Mouse (Mus musculus): ENCODE measurements around the gene Abcc1. TPM values are rescaled to one million over a fixed set of nuclear protein-coding genes. Genes with fewer than 3 reads are reported as not detected.

The Abcc1 gene
- polyA plus RNA-seq, 1 experiment from 2014 or later: 8.5 TPM

- H3K4me3 ChIP-seq: no peak overlapping the region
- ATAC-seq (ENCODE audit: low read depth): no peak
- no peaks in the 10 kb centered on the region for H3K36me3 ChIP-seq
- H3K27me3 ChIP-seq: no peaks in the 10 kb centered on the region
- no peak overlapping the region for H3K27ac ChIP-seq (replicated peaks)
- 93% methylated on average over 7 of the region's 7 CpGs for WGBS
- H3K4me1 ChIP-seq (replicated peaks): no peaks in the 10 kb centered on the region
- H3K9me3 ChIP-seq: no peaks in the 10 kb centered on the region
- H3K4me2 ChIP-seq: no peak overlapping the region
- no peak overlapping the region for H3K9ac ChIP-seq
These were observed 18.5 kb downstream of the Abcc1 start for GRCm38 (mm10) chr16:14379888-14380287.

GRCm38 (mm10) chr16:14381061-14381665 is 19.8 kb downstream of the Abcc1 start:
- Histone ChIP-seq H3K36me3 (no peaks in the 10 kb centered on the region), H3K9ac (no peak overlapping the region)
- no peak for ATAC-seq (ENCODE audit: low read depth)

GRCm38 (mm10) chr16:14399303-14399702 is 37.9 kb downstream of the Abcc1 start:
- Histone ChIP-seq H3K9ac (no peak overlapping the region), H3K27me3 (no peaks in the 10 kb centered on the region), H3K4me2 (no peak overlapping the region), H3K4me1 (replicated peaks) (no peaks in the 10 kb centered on the region; the same call in 1 of the 2 replicates), H3K27ac (replicated peaks) (no peak overlapping the region), H3K9me3 (no peaks in the 10 kb centered on the region), H3K36me3 (peaks cover 9% of the 10 kb centered on the region; the same call in 1 of the 2 replicates), H3K4me3 (no peak overlapping the region)
- 97% methylated on average over 4 of the region's 4 CpGs for WGBS
- ATAC-seq (ENCODE audit: low read depth): no peak

More at GRCm38 (mm10) chr16:14381061-14381665, 19.8 kb downstream of the Abcc1 start:
- Histone ChIP-seq H3K27me3 (no peaks in the 10 kb centered on the region), H3K9me3 (no peaks in the 10 kb centered on the region), H3K4me3 (no peak overlapping the region), H3K4me1 (replicated peaks) (no peaks in the 10 kb centered on the region), H3K27ac (replicated peaks) (no peak overlapping the region), H3K4me2 (no peak overlapping the region)

GRCm38 (mm10) chr16:14403507-14403906 is 42.1 kb downstream of the Abcc1 start:
- Histone ChIP-seq H3K27ac (replicated peaks) (no peak overlapping the region), H3K27me3 (no peaks in the 10 kb centered on the region), H3K4me2 (no peak overlapping the region), H3K4me1 (replicated peaks) (no peaks in the 10 kb centered on the region), H3K36me3 (peaks cover 34% of the 10 kb centered on the region), H3K9me3 (no peaks in the 10 kb centered on the region), H3K4me3 (no peak overlapping the region), H3K9ac (no peak overlapping the region)
- WGBS: 92% methylated on average over 2 of the region's 2 CpGs
- ATAC-seq (ENCODE audit: low read depth): no peak

GRCm38 (mm10) chr16:14405636-14406035 is 44.3 kb downstream of the Abcc1 start:
- WGBS: 94% methylated on average over 6 of the region's 6 CpGs

GRCm38 (mm10) chr16:14409124-14409523 is 47.8 kb downstream of the Abcc1 start:
- peaks cover 62% of the 10 kb centered on the region for H3K36me3 ChIP-seq
- H3K4me2 ChIP-seq: no peak overlapping the region
- ATAC-seq (ENCODE audit: low read depth): no peak
- no peak overlapping the region for H3K4me3 ChIP-seq
- no peaks in the 10 kb centered on the region for H3K9me3 ChIP-seq
- H3K27ac ChIP-seq (replicated peaks): no peak overlapping the region
- H3K9ac ChIP-seq: no peak overlapping the region
- 98% methylated on average over 2 of the region's 2 CpGs for WGBS
- H3K4me1 ChIP-seq (replicated peaks): no peaks in the 10 kb centered on the region
- no peaks in the 10 kb centered on the region for H3K27me3 ChIP-seq

More at GRCm38 (mm10) chr16:14405636-14406035, 44.3 kb downstream of the Abcc1 start:
- ATAC-seq (ENCODE audit: low read depth): no peak
- H3K27me3 ChIP-seq: no peaks in the 10 kb centered on the region
- H3K36me3 ChIP-seq: peaks cover 35% of the 10 kb centered on the region
- H3K4me3 ChIP-seq: no peak overlapping the region
- no peak overlapping the region for H3K4me2 ChIP-seq
- no peak overlapping the region for H3K27ac ChIP-seq (replicated peaks)
- H3K9me3 ChIP-seq: no peaks in the 10 kb centered on the region
- H3K9ac ChIP-seq: no peak overlapping the region
- no peaks in the 10 kb centered on the region for H3K4me1 ChIP-seq (replicated peaks)

- Histone ChIP-seq H3K4me1 (replicated peaks) (no peaks in the 10 kb centered on the region), H3K36me3 (peaks cover 58% of the 10 kb centered on the region), H3K4me2 (no peak overlapping the region), H3K4me3 (no peak overlapping the region), H3K9ac (no peak overlapping the region), H3K27me3 (no peaks in the 10 kb centered on the region), H3K9me3 (no peaks in the 10 kb centered on the region), H3K27ac (replicated peaks) (no peak overlapping the region)
- no peak for ATAC-seq (ENCODE audit: low read depth)
- 90% methylated on average over 3 of the region's 3 CpGs for WGBS
These were observed 48.4 kb downstream of the Abcc1 start for GRCm38 (mm10) chr16:14409776-14410175.

- Histone ChIP-seq H3K36me3 (peaks cover 53% of the 10 kb centered on the region), H3K9me3 (no peaks in the 10 kb centered on the region), H3K9ac (no peak overlapping the region), H3K4me2 (no peak overlapping the region), H3K27me3 (no peaks in the 10 kb centered on the region), H3K4me1 (replicated peaks) (no peaks in the 10 kb centered on the region), H3K4me3 (no peak overlapping the region), H3K27ac (replicated peaks) (no peak overlapping the region)
- WGBS: 95% methylated on average over 7 of the region's 7 CpGs
- no peak for ATAC-seq (ENCODE audit: low read depth)
These were observed 49.3 kb downstream of the Abcc1 start for GRCm38 (mm10) chr16:14410611-14411010.

- no peak overlapping the region for H3K4me2 ChIP-seq
- H3K36me3 ChIP-seq: peaks cover 48% of the 10 kb centered on the region
- 95% methylated on average over 7 of the region's 7 CpGs for WGBS
- ATAC-seq (ENCODE audit: low read depth): no peak
- no peak overlapping the region for H3K9ac ChIP-seq
- H3K9me3 ChIP-seq: no peaks in the 10 kb centered on the region
- no peaks in the 10 kb centered on the region for H3K4me1 ChIP-seq (replicated peaks)
- no peak overlapping the region for H3K4me3 ChIP-seq
- H3K27me3 ChIP-seq: no peaks in the 10 kb centered on the region
- no peak overlapping the region for H3K27ac ChIP-seq (replicated peaks)
These were observed 49.8 kb downstream of the Abcc1 start for GRCm38 (mm10) chr16:14411156-14411555.

GRCm38 (mm10) chr16:14412551-14412950 is 51.2 kb downstream of the Abcc1 start:
- ATAC-seq (ENCODE audit: low read depth): no peak
- H3K4me1 ChIP-seq (replicated peaks): no peaks in the 10 kb centered on the region

GRCm38 (mm10) chr16:14415206-14415605 is 53.8 kb downstream of the Abcc1 start:
- no peak for ATAC-seq (ENCODE audit: low read depth)
- no peak overlapping the region for H3K27ac ChIP-seq (replicated peaks)
- H3K9ac ChIP-seq: no peak overlapping the region
- H3K4me3 ChIP-seq: no peak overlapping the region
- no peaks in the 10 kb centered on the region for H3K27me3 ChIP-seq
- no peak overlapping the region for H3K4me2 ChIP-seq
- 88% methylated on average over 9 of the region's 9 CpGs for WGBS
- H3K36me3 ChIP-seq: peaks cover 48% of the 10 kb centered on the region
- no peaks in the 10 kb centered on the region for H3K4me1 ChIP-seq (replicated peaks)
- H3K9me3 ChIP-seq: no peaks in the 10 kb centered on the region

More at GRCm38 (mm10) chr16:14412551-14412950, 51.2 kb downstream of the Abcc1 start:
- H3K9me3 ChIP-seq: no peaks in the 10 kb centered on the region
- 91% methylated on average over 5 of the region's 5 CpGs for WGBS
- no peak overlapping the region for H3K4me2 ChIP-seq
- no peaks in the 10 kb centered on the region for H3K27me3 ChIP-seq
- H3K4me3 ChIP-seq: no peak overlapping the region
- no peak overlapping the region for H3K27ac ChIP-seq (replicated peaks)
- no peak overlapping the region for H3K9ac ChIP-seq
- H3K36me3 ChIP-seq: peaks cover 36% of the 10 kb centered on the region

GRCm38 (mm10) chr16:14416957-14417618 is 55.7 kb downstream of the Abcc1 start:
- Histone ChIP-seq H3K4me3 (no peak overlapping the region), H3K4me1 (replicated peaks) (no peaks in the 10 kb centered on the region), H3K27me3 (no peaks in the 10 kb centered on the region), H3K9ac (no peak overlapping the region), H3K27ac (replicated peaks) (no peak overlapping the region), H3K4me2 (no peak overlapping the region), H3K9me3 (no peaks in the 10 kb centered on the region), H3K36me3 (peaks cover 33% of the 10 kb centered on the region)
- WGBS: 84% methylated on average over 5 of the region's 5 CpGs
- no peak for ATAC-seq (ENCODE audit: low read depth)

Measured in neural tube, embryonic 13.5 days (tissue).